Mouse (Mus musculus) kidney, postnatal 0 days (tissue): ENCODE data around the gene Efcab8. TPM values are rescaled to one million over a fixed set of nuclear protein-coding genes. Genes with fewer than 3 reads are reported as not detected.
"Not testable (repeated sequence)": the region's sequence is repeated elsewhere in the genome, so short reads cannot be mapped to it uniquely, and the experiment has no call there.

Source experiments
- ATAC-seq: fragments of 200-750 bp; cut with Nextera tagmentation; replicated peaks from 2 replicates; pipeline ENCODE4 v1.8.0; 2017; ENCODE audit warnings: low read depth, moderate number of reproducible peaks, moderate TSS enrichment, moderate library complexity; ENCODE audit not compliant: low FRiP score
- DNase-seq: peaks from one replicate; pipeline ENCODE4 v3.0.0-alpha.2; 2016; ENCODE audit warnings: low spot score
- H3K27ac ChIP-seq: fragments of 300-500 bp; sonication (generic); 2 replicates; pipeline ENCODE4 v1.5.1; 2014; ENCODE audit warnings: mild to moderate bottlenecking
- H3K27me3 ChIP-seq: fragments of 300-500 bp; sonication (generic); 2 replicates; pipeline ENCODE4 v1.6.1; 2014; ENCODE audit warnings: low read length, mixed read lengths; ENCODE audit not compliant: insufficient read depth
- H3K36me3 ChIP-seq: fragments of 300-500 bp; sonication (generic); 2 replicates; pipeline ENCODE4 v1.6.1; 2014; ENCODE audit warnings: low read length, mixed read lengths; ENCODE audit not compliant: insufficient read depth
- H3K4me1 ChIP-seq: fragments of 300-500 bp; sonication (generic); replicated peaks from 2 replicates; pipeline ENCODE4 v1.6.1; 2014; ENCODE audit warnings: antibody characterized with exemption, low read length, mixed read lengths; ENCODE audit not compliant: insufficient read depth
- H3K4me2 ChIP-seq: fragments of 300-500 bp; sonication (generic); 2 replicates; pipeline ENCODE4 v1.6.1; 2014; ENCODE audit warnings: mild to moderate bottlenecking, low read length, moderate library complexity, mixed read lengths
- H3K4me3 ChIP-seq: fragments of 300-500 bp; sonication (generic); replicated peaks from 2 replicates; pipeline ENCODE4 v1.5.1; 2014; ENCODE audit warnings: low read depth, low read length
- H3K9ac ChIP-seq: fragments of 300-500 bp; sonication (generic); 2 replicates; pipeline ENCODE4 v1.6.1; 2014; ENCODE audit warnings: low read depth, low read length
- H3K9me3 ChIP-seq: fragments of 300-500 bp; sonication (generic); replicated peaks from 2 replicates; pipeline ENCODE4 v1.6.1; 2016; ENCODE audit warnings: low read length, inconsistent platforms, mixed read lengths
- CTCF ChIP-seq: IDR thresholded peaks from 2 replicates; pipeline ENCODE4 v1.5.1; 2016; ENCODE audit warnings: antibody characterized with exemption, low read depth, mild to moderate bottlenecking, moderate library complexity
- WGBS: fragments of 180-500 bp; shearing (Covaris S2); extraction: QIAGEN DNeasy Blood & Tissue Kit; methylation state at CpG from one replicate; pipeline ENCODE4 v1.1.7; 2014; 5-methylcytosine and 5-hydroxymethylcytosine counted together
- polyA plus RNA-seq: library from polyadenylated mRNA; unstranded; fragments of >200 nt; fragmentation: Nextera tagmentation; extraction: Ambion mirVana; gene quantifications from 2 replicates; pipeline ENCODE4 v1.2.1, GENCODE M21; 2015

Efcab8 gene
- polyA plus RNA-seq, 1 experiment from 2014 or later = not detected

- DNase-seq (no peak), ATAC-seq (no peak)
- H3K4me3 ChIP-seq = no peak overlapping the region
- no peaks in the 10 kb centered on the region for H3K9me3 ChIP-seq
- no peaks in the 10 kb centered on the region for H3K4me1 ChIP-seq
- H3K9ac ChIP-seq = no peak overlapping the region
- H3K4me2 ChIP-seq = no peak overlapping the region
- no peaks in the 10 kb centered on the region for H3K36me3 ChIP-seq
- 99% methylated on average over 2 of the region's 2 CpGs for WGBS
- no peak for TF ChIP-seq CTCF
- no peaks in the 10 kb centered on the region for H3K27me3 ChIP-seq
- H3K27ac ChIP-seq = no peak overlapping the region
Observed at GRCm38 (mm10) chr2:153822005-153822543, 42.3 kb downstream of the Efcab8 start.

GRCm38 (mm10) chr2:153824593-153824992 is 44.9 kb downstream of the Efcab8 start:
- no peak for DNase-seq
- Histone ChIP-seq H3K9me3 (no peaks in the 10 kb centered on the region), H3K36me3 (no peaks in the 10 kb centered on the region), H3K9ac (no peak overlapping the region), H3K27me3 (no peaks in the 10 kb centered on the region), H3K27ac (no peak overlapping the region), H3K4me1 (no peaks in the 10 kb centered on the region), H3K4me3 (no peak overlapping the region), H3K4me2 (no peak overlapping the region)
- TF ChIP-seq CTCF = no peak
- WGBS = 66% methylated on average over 6 of the region's 6 CpGs
- no peak for ATAC-seq

DNA sequence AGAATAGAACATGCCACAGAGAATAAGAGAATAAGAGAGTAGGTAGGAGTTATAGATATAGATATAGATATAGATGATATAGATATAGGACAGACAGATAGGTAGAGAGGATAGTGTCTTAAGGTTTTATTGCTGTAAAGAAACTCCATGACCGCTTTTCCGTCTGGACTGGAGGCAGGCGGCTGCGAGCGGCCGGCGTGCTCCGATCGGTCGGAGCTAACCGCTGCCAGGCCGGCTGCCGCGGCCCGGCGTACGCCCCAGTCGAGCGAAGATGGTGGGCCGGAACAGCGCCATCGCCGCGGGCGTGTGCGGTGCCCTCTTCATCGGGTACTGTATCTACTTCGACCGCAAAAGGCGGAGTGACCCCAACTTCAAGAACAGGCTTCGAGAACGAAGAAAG is 46.2 kb downstream of the Efcab8 start:
- H3K4me3 ChIP-seq, H3K36me3 ChIP-seq, H3K4me2 ChIP-seq, ATAC-seq, H3K27me3 ChIP-seq, H3K27ac ChIP-seq, H3K4me1 ChIP-seq, H3K9ac ChIP-seq, DNase-seq, H3K9me3 ChIP-seq: not testable (repeated sequence)
- 69% methylated on average over 32 of the region's 32 CpGs for WGBS

DNA sequence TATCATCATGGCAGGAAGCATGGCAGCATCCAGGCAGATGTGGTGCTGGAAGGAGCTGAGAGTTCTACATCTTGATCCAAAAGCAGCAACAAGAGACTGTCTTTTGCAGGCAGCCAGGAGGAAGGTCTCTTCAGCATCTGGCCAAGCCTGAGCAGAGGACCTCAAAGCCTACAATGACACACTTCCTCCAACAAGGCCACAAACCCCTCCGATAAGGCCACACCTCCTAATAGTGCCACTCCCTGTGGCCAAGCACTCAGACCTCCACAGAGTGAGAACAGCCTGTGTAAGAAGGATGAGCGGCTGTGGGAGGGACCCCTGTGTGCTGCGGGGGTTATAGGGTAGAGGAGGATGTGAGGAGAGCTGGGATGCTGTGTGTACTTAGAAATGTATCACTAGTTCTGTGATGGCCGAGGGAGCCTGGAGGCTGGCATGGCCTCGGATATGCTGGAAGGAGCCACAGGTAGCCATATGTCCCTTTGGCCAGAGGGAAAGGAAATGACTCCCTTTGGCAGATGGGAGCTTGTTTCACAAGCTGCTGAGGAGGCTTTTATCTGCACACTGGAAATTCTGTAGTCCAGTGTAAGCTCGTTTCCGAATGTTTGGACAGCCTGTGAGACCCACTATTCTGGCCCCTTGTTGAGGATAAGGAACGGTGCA is 47.6 kb downstream of the Efcab8 start:
- whole genome bisulfite sequencing = 73% methylated on average over 8 of the region's 8 CpGs
- no peaks in the 10 kb centered on the region for H3K27me3 ChIP-seq
- H3K4me2 ChIP-seq = no peak overlapping the region
- TF ChIP-seq CTCF = no peak
- no peaks in the 10 kb centered on the region for H3K9me3 ChIP-seq
- no peak for ATAC-seq
- H3K9ac ChIP-seq = no peak overlapping the region
- no peaks in the 10 kb centered on the region for H3K36me3 ChIP-seq
- no peak overlapping the region for H3K27ac ChIP-seq
- DNase-seq = no peak
- H3K4me3 ChIP-seq = no peak overlapping the region
- H3K4me1 ChIP-seq = no peaks in the 10 kb centered on the region

DNA sequence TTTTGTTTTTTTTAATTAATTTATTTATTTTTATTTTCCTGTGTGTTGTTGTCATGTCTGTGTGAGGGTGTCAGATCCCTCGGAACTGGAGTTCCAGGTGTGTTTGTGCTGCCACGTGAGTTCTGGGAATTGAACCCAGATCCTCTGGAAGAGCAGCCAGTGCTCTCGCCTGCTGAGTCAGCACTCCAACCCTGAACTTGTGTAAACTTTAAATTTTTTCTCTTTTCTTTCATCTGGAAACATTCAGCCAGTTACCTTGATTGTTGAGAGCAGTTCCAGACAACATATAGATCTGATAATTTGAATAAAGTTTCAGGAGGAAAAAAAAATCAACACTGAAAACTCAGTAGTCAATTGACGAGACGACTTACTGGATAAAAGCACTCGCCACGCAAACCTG is 49.0 kb downstream of the Efcab8 start:
- TF ChIP-seq CTCF = no peak
- WGBS = 77% methylated on average over 7 of the region's 7 CpGs
- Histone ChIP-seq H3K4me1 (no peaks in the 10 kb centered on the region), H3K36me3 (no peaks in the 10 kb centered on the region), H3K27me3 (no peaks in the 10 kb centered on the region), H3K4me2 (no peak overlapping the region), H3K9ac (no peak overlapping the region), H3K27ac (no peak overlapping the region), H3K4me3 (no peak overlapping the region), H3K9me3 (no peaks in the 10 kb centered on the region)
- ATAC-seq (no peak), DNase-seq (no peak)

DNA sequence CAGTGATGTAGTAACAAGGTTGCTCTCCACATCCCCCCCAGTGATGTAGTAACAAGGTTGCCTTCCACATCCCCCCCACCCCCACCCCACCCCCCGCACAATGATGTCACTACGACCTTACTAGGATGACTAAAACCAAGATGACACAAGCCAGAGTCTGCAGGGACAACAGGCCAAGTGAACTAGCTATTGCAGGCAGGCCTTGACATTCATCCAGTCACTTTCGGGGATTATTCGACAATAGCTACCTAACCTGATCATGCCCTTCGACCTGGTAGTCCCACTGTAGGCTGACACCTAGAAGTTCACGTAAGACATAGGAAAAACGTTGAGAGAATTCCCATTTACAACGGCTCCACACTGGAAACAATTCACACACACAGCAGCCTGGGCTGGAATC is 53.6 kb downstream of the Efcab8 start:
- H3K4me1 ChIP-seq = no peaks in the 10 kb centered on the region
- H3K4me3 ChIP-seq = no peak overlapping the region
- H3K27me3 ChIP-seq = no peaks in the 10 kb centered on the region
- no peaks in the 10 kb centered on the region for H3K36me3 ChIP-seq
- H3K4me2 ChIP-seq = no peak overlapping the region
- H3K9me3 ChIP-seq = no peaks in the 10 kb centered on the region
- DNase-seq (no peak), ATAC-seq (no peak)
- WGBS = 85% methylated on average over 8 of the region's 8 CpGs
- no peak for TF ChIP-seq CTCF
- H3K9ac ChIP-seq = no peak overlapping the region
- no peak overlapping the region for H3K27ac ChIP-seq

DNA sequence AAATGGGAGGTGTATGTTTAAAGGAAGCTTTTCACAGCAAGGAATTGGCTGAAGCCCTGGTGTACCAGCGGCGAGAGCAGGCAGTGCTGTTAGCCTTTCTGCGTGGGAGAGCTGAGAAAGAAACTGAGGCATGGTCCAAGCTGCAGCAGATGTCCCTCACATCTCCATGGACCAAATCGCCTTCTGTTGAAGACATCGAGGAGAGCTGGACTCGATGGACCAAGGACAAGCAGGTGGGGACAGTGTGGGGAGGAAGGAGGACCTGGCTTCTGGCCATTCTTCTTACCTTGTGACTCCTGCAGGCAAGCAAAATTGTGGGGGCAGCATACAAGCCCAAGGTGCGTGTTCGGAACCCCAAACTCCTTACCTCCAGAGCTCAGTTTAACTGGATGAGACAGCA is 63.1 kb downstream of the Efcab8 start:
- Histone ChIP-seq H3K27me3 (no peaks in the 10 kb centered on the region), H3K36me3 (no peaks in the 10 kb centered on the region), H3K4me1 (no peaks in the 10 kb centered on the region), H3K9me3 (no peaks in the 10 kb centered on the region), H3K27ac (no peak overlapping the region), H3K9ac (no peak overlapping the region), H3K4me3 (no peak overlapping the region), H3K4me2 (no peak overlapping the region)
- DNase-seq (no peak), ATAC-seq (no peak)
- TF ChIP-seq CTCF = no peak
- 77% methylated on average over 8 of the region's 8 CpGs for WGBS
